Mouse (Mus musculus) intestine, embryonic 14.5 days (tissue): Measurements from ENCODE around the gene Neurod4. TPM values are rescaled to one million over a fixed set of nuclear protein-coding genes. Genes with fewer than 3 reads are reported as not detected.

Source experiments
- ATAC-seq: fragments of 200-750 bp; cut with Nextera tagmentation; replicated peaks from 2 replicates; pipeline ENCODE4 v1.8.0; 2017; ENCODE audit warnings: low read depth, moderate number of reproducible peaks, moderate TSS enrichment, moderate library complexity; ENCODE audit not compliant: low FRiP score, low TSS enrichment
- DNase-seq: peaks from one replicate; pipeline ENCODE4 v3.0.0-alpha.2; 2018; ENCODE audit warnings: low spot score
- H3K27ac ChIP-seq: fragments of 300-500 bp; sonication (generic); 2 replicates; pipeline ENCODE4 v1.5.1; 2014; ENCODE audit warnings: low read depth, mild to moderate bottlenecking, control low read depth
- H3K27me3 ChIP-seq: fragments of 300-500 bp; sonication (generic); replicated peaks from 2 replicates; pipeline ENCODE4 v1.6.1; 2014; ENCODE audit warnings: low read length, control low read depth; ENCODE audit not compliant: control insufficient read depth, insufficient read depth
- H3K36me3 ChIP-seq: fragments of 300-500 bp; sonication (generic); 2 replicates; pipeline ENCODE4 v1.6.1; 2014; ENCODE audit warnings: low read length, control low read depth; ENCODE audit not compliant: control insufficient read depth, insufficient read depth
- H3K4me1 ChIP-seq: fragments of 300-500 bp; sonication (generic); replicated peaks from 2 replicates; pipeline ENCODE4 v1.6.1; 2014; ENCODE audit warnings: low read length, control low read depth, mixed read lengths; ENCODE audit not compliant: control insufficient read depth, insufficient read depth
- H3K4me2 ChIP-seq: fragments of 300-500 bp; sonication (generic); 2 replicates; pipeline ENCODE4 v1.6.1; 2014; ENCODE audit warnings: low read length
- H3K4me3 ChIP-seq: fragments of 300-500 bp; sonication (generic); 2 replicates; pipeline ENCODE4 v1.5.1; 2014; ENCODE audit warnings: low read depth, low read length, control low read depth, mixed read lengths
- H3K9ac ChIP-seq: fragments of 300-500 bp; sonication (generic); 2 replicates; pipeline ENCODE4 v1.6.1; 2014; ENCODE audit warnings: mild to moderate bottlenecking, low read length
- H3K9me3 ChIP-seq: fragments of 300-500 bp; sonication (generic); 2 replicates; pipeline ENCODE4 v1.6.1; 2016; ENCODE audit warnings: low read length, control low read depth; ENCODE audit not compliant: control insufficient read depth
- WGBS: fragments of 180-500 bp; shearing (Covaris S2); extraction: QIAGEN DNeasy Blood & Tissue Kit; methylation state at CpG from one replicate; pipeline ENCODE4 v1.1.7; 2014; 5-methylcytosine and 5-hydroxymethylcytosine counted together
- polyA plus RNA-seq: library from polyadenylated mRNA; unstranded; fragments of >200 nt; fragmentation: Nextera tagmentation; extraction: Ambion mirVana; gene quantifications from 2 replicates; pipeline ENCODE4 v1.2.1, GENCODE M21; 2014

The Neurod4 gene
- not detected in 2 replicates for polyA plus RNA-seq

GRCm38 (mm10) chr10:130280066-130280465 is at the start of gene Neurod4:
Gene Neurod4 (minus strand): TSS chr10:130280240.
- ATAC-seq (peak; percentile 75), DNase-seq (peak; percentile 76)
- Histone ChIP-seq H3K4me1 (no peaks in the 10 kb centered on the region), H3K9ac (no peak within 1 kb of the TSS), H3K36me3 (no peaks in the 10 kb centered on the region), H3K4me3 (no peak within 1 kb of the TSS), H3K9me3 (no peaks in the 10 kb centered on the region), H3K4me2 (no peak within 1 kb of the TSS), H3K27ac (no peak within 1 kb of the TSS), H3K27me3 (no peaks in the 10 kb centered on the region)
- 0% methylated on average over 7 of the region's 7 CpGs for WGBS

DNA sequence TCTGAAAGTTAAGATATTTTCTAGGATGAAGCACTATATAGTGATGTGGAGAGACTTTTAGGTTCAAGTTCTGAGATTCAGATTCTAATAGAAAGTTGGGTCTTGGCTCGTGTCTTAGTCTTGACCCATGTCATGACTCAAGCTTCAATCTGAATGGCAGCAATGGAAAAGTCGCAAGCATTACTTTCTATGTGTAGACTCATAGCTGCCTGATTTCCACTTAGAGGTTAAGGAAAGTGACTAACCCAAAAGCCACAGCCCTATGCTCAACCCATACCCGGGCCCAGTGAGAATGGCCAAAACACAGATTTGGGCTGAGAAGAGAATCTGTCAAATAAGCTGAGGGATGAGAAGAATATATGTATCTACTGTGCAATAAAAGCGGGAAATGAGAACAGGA is 44.2 kb upstream of the Neurod4 start:
- ATAC-seq: no peak

GRCm38 (mm10) chr10:130322637-130323036 is 42.6 kb upstream of the Neurod4 start, which contains the start of gene Tespa1:
Gene Tespa1 (plus strand): TSS chr10:130322870.
- H3K9me3 ChIP-seq: no peaks in the 10 kb centered on the region
- no peaks in the 10 kb centered on the region for H3K4me1 ChIP-seq
- WGBS: 65% methylated on average over 5 of the region's 5 CpGs
- H3K27me3 ChIP-seq: no peaks in the 10 kb centered on the region
- no peak within 1 kb of the TSS for H3K4me3 ChIP-seq
- DNase-seq (no peak), ATAC-seq (no peak)
- no peaks in the 10 kb centered on the region for H3K36me3 ChIP-seq
- H3K4me2 ChIP-seq: no peak within 1 kb of the TSS
- no peak within 1 kb of the TSS for H3K27ac ChIP-seq
- H3K9ac ChIP-seq: no peak within 1 kb of the TSS

More for the DNA sequence above, 44.2 kb upstream of the Neurod4 start:
- H3K4me3 ChIP-seq: no peak overlapping the region
- 84% methylated on average over 4 of the region's 4 CpGs for WGBS
- H3K27me3 ChIP-seq: no peaks in the 10 kb centered on the region
- H3K4me2 ChIP-seq: no peak overlapping the region
- no peaks in the 10 kb centered on the region for H3K4me1 ChIP-seq
- no peaks in the 10 kb centered on the region for H3K36me3 ChIP-seq
- DNase-seq: no peak
- H3K9ac ChIP-seq: no peak overlapping the region
- no peak overlapping the region for H3K27ac ChIP-seq
- H3K9me3 ChIP-seq: no peaks in the 10 kb centered on the region

- Histone ChIP-seq H3K4me1 (no peaks in the 10 kb centered on the region), H3K9ac (no peak overlapping the region), H3K4me2 (no peak overlapping the region), H3K36me3 (no peaks in the 10 kb centered on the region), H3K27ac (no peak overlapping the region), H3K27me3 (no peaks in the 10 kb centered on the region), H3K9me3 (no peaks in the 10 kb centered on the region), H3K4me3 (no peak overlapping the region)
- DNase-seq (no peak), ATAC-seq (no peak)
Measured at GRCm38 (mm10) chr10:130322062-130322461, 42.0 kb upstream of the Neurod4 start.

DNA sequence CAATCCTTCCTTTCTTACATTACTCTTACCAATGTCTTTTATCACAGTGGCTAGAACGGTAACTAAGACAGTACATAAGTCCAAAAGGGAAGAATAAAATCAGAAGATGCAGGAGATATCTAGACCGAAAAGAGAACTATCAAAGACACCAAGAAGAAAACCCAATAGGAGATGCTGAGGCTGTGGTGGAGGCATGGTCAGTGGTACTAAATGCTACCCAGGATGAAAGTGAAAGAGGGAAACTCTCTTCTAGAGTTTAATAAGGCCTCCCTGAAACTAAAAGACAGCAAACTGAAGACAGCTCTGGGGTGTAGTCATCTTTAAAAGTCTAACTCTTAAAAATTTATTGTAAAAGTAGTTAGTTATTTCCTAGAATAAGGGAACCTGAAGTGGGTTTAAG is 40.7 kb upstream of the Neurod4 start:
- Histone ChIP-seq H3K27ac (no peak overlapping the region), H3K27me3 (no peaks in the 10 kb centered on the region), H3K9me3 (no peaks in the 10 kb centered on the region), H3K36me3 (no peaks in the 10 kb centered on the region), H3K9ac (no peak overlapping the region), H3K4me3 (no peak overlapping the region), H3K4me1 (no peaks in the 10 kb centered on the region), H3K4me2 (no peak overlapping the region)
- DNase-seq: no peak
- no peak for ATAC-seq
- WGBS: 88% methylated on average over 2 of the region's 2 CpGs

- Histone ChIP-seq H3K9ac (no peak overlapping the region), H3K9me3 (no peaks in the 10 kb centered on the region), H3K4me1 (no peaks in the 10 kb centered on the region), H3K4me3 (no peak overlapping the region), H3K27me3 (no peaks in the 10 kb centered on the region), H3K4me2 (no peak overlapping the region), H3K27ac (no peak overlapping the region), H3K36me3 (no peaks in the 10 kb centered on the region)
- 75% methylated on average over 4 of the region's 4 CpGs for WGBS
- ATAC-seq (no peak), DNase-seq (no peak)
Measured at GRCm38 (mm10) chr10:130318720-130319119, 38.7 kb upstream of the Neurod4 start.

- Histone ChIP-seq H3K4me1 (no peaks in the 10 kb centered on the region), H3K27me3 (no peaks in the 10 kb centered on the region), H3K36me3 (no peaks in the 10 kb centered on the region), H3K9ac (no peak overlapping the region), H3K9me3 (no peaks in the 10 kb centered on the region), H3K27ac (no peak overlapping the region), H3K4me2 (no peak overlapping the region), H3K4me3 (no peak overlapping the region)
- DNase-seq (no peak), ATAC-seq (no peak)
Measured at GRCm38 (mm10) chr10:130315846-130316245, 35.8 kb upstream of the Neurod4 start.

GRCm38 (mm10) chr10:130314110-130314829 is 34.2 kb upstream of the Neurod4 start:
- no peaks in the 10 kb centered on the region for H3K9me3 ChIP-seq
- 72% methylated on average over 2 of the region's 2 CpGs for WGBS

GRCm38 (mm10) chr10:130313531-130313930 is 33.5 kb upstream of the Neurod4 start:
- Histone ChIP-seq H3K9ac (no peak overlapping the region), H3K27me3 (no peaks in the 10 kb centered on the region), H3K4me1 (no peaks in the 10 kb centered on the region), H3K9me3 (no peaks in the 10 kb centered on the region), H3K36me3 (no peaks in the 10 kb centered on the region), H3K4me2 (no peak overlapping the region), H3K4me3 (no peak overlapping the region), H3K27ac (no peak overlapping the region)
- ATAC-seq (no peak), DNase-seq (no peak)
- 47% methylated on average over 1 of the region's 1 CpGs for WGBS

More at GRCm38 (mm10) chr10:130314110-130314829, 34.2 kb upstream of the Neurod4 start:
- DNase-seq (no peak), ATAC-seq (no peak)
- Histone ChIP-seq H3K36me3 (no peaks in the 10 kb centered on the region), H3K27me3 (no peaks in the 10 kb centered on the region), H3K9ac (no peak overlapping the region), H3K4me2 (no peak overlapping the region), H3K27ac (no peak overlapping the region), H3K4me3 (no peak overlapping the region), H3K4me1 (no peaks in the 10 kb centered on the region)
